Comparison of ENCODE assay signal across 18 mouse cellular contexts in genomic region chr11:70737749-70738148, GRCm38 (mm10). TPM values are rescaled to one million over a fixed set of nuclear protein-coding genes. Genes with fewer than 3 reads are reported as not detected.
A peak's percentile ranks its signal among the peaks of the same experiment; 100 is the strongest.
DNase-seq lines count a peak whose midpoint lies in the region; ATAC-seq and TF ChIP-seq lines count a peak whose summit lies in the region.
"Had no signal": no experiment of that assay in that cellular context is flagged by ENCODE, and none has a peak within 500 bp of the region (broad histone marks: within the 10 kb centered on the region; RNA-seq: fewer than 3 reads in every experiment).

No protein-coding gene starts in this region.

- ATAC-seq in kidney, embryonic 14.5 days (ENCODE audit: low FRiP score, low TSS enrichment) = no peak
- ATAC-seq in intestine, embryonic 15.5 days = peak; percentile 90
- peak; percentile 75 for ATAC-seq in stomach, postnatal 0 days (ENCODE audit: low FRiP score, low TSS enrichment)
- ATAC-seq: inflammation-experienced regulatory T-cells, adult 6 months had no signal

- TF ChIP-seq EP300 in stomach, postnatal 0 days (optimal IDR thresholded peaks at IDR 0.05) = no peak

- no peak overlapping the region for H3K27ac ChIP-seq in kidney, embryonic 14.5 days (ENCODE audit: low read depth, low read length)
- H3K27ac ChIP-seq in intestine, embryonic 15.5 days = no peak overlapping the region
- no peak overlapping the region for H3K27ac ChIP-seq in stomach, postnatal 0 days (replicated peaks)
- H3K27ac ChIP-seq: embryonic facial prominence, embryonic 10.5 days; hindbrain, embryonic 12.5 days; limb, embryonic 13.5 days had no signal

- H3K4me2 ChIP-seq in kidney, embryonic 14.5 days (replicated peaks; ENCODE audit: low read depth, low read length) = no peak overlapping the region
- H3K4me2 ChIP-seq in intestine, embryonic 15.5 days (replicated peaks) = no peak overlapping the region
- no peak overlapping the region for H3K4me2 ChIP-seq in stomach, postnatal 0 days (replicated peaks; ENCODE audit: low read depth)
- H3K4me2 ChIP-seq: hindbrain, embryonic 12.5 days; limb, embryonic 13.5 days had no signal

- no peaks in the 10 kb centered on the region for H3K27me3 ChIP-seq in kidney, embryonic 14.5 days (ENCODE audit: control insufficient read depth, insufficient read depth, low read length)
- H3K27me3 ChIP-seq in intestine, embryonic 15.5 days (replicated peaks) = no peaks in the 10 kb centered on the region
- no peaks in the 10 kb centered on the region for H3K27me3 ChIP-seq in stomach, postnatal 0 days (ENCODE audit: control insufficient read depth, insufficient read depth, low read length)
- H3K27me3 ChIP-seq: hindbrain, embryonic 12.5 days; limb, embryonic 13.5 days had no signal

- no peak for TF ChIP-seq CTCF in stomach, postnatal 0 days (IDR thresholded peaks at IDR 0.05; ENCODE audit: low read depth)

- no peak overlapping the region for H3K4me3 ChIP-seq in kidney, embryonic 14.5 days (ENCODE audit: low read length)
- H3K4me3 ChIP-seq in intestine, embryonic 15.5 days (replicated peaks) = no peak overlapping the region
- no peak overlapping the region for H3K4me3 ChIP-seq in stomach, postnatal 0 days (ENCODE audit: low read depth, low read length)
- H3K4me3 ChIP-seq: embryonic facial prominence, embryonic 10.5 days; hindbrain, embryonic 12.5 days; limb, embryonic 13.5 days; myocyte had no signal

- H3K4me1 ChIP-seq in kidney, embryonic 14.5 days (ENCODE audit: control insufficient read depth, insufficient read depth, low read length) = no peaks in the 10 kb centered on the region
- 0 out of 2 replicates have a peak, but pooled peaks cover 4% of the 10 kb centered on the region for H3K4me1 ChIP-seq in intestine, embryonic 15.5 days (replicated peaks)
- no peaks in the 10 kb centered on the region for H3K4me1 ChIP-seq in stomach, postnatal 0 days (replicated peaks; ENCODE audit: control insufficient read depth, insufficient read depth)
- H3K4me1 ChIP-seq: hindbrain, embryonic 12.5 days had no signal

- WGBS in kidney, embryonic 14.5 days = 64% methylated on average over 5 of the region's 5 CpGs
- WGBS in intestine, embryonic 15.5 days = 56% methylated on average over 5 of the region's 5 CpGs
- 51% methylated on average over 5 of the region's 5 CpGs for WGBS in stomach, postnatal 0 days

- H3K9me3 ChIP-seq in kidney, embryonic 14.5 days (ENCODE audit: control insufficient read depth, low read length) = no peaks in the 10 kb centered on the region
- H3K9me3 ChIP-seq in intestine, embryonic 15.5 days = no peaks in the 10 kb centered on the region
- no peaks in the 10 kb centered on the region for H3K9me3 ChIP-seq in stomach, postnatal 0 days (ENCODE audit: control insufficient read depth, low read length)
- H3K9me3 ChIP-seq: embryonic facial prominence, embryonic 10.5 days; hindbrain, embryonic 12.5 days; limb, embryonic 13.5 days had no signal

- peak; percentile 28 to 31 for DNase-seq in kidney, postnatal 36 days
- DNase-seq in MEL-GATA-1-ER (ENCODE audit: extremely low read depth, low read depth) = peak; percentile 36
- DNase-seq in stomach, postnatal 0 days (ENCODE audit: low spot score) = peak; percentile 58
- no peak for DNase-seq in right cerebral cortex, postnatal 4 days
- no peak for DNase-seq in B cell, adult 2 months
- DNase-seq: adrenal gland, postnatal 36 days; cerebellum, adult 11-12 months; gastrocnemius, postnatal 14 days; lung, postnatal 10 days; midbrain, embryonic 14.5 days; thymus, adult 2 months had no signal

- H3K9ac ChIP-seq in kidney, embryonic 14.5 days (ENCODE audit: low read depth, low read length) = no peak overlapping the region
- H3K9ac ChIP-seq in intestine, embryonic 15.5 days = no peak overlapping the region
- no peak overlapping the region for H3K9ac ChIP-seq in stomach, postnatal 0 days (ENCODE audit: low read length)
- H3K9ac ChIP-seq: hindbrain, embryonic 12.5 days; limb, embryonic 13.5 days had no signal

- no peaks in the 10 kb centered on the region for H3K36me3 ChIP-seq in kidney, embryonic 14.5 days (ENCODE audit: control insufficient read depth, insufficient read depth, low read length)
- no peaks in the 10 kb centered on the region for H3K36me3 ChIP-seq in intestine, embryonic 15.5 days
- no peaks in the 10 kb centered on the region for H3K36me3 ChIP-seq in stomach, postnatal 0 days (ENCODE audit: control insufficient read depth, insufficient read depth, low read length)
- H3K36me3 ChIP-seq: embryonic facial prominence, embryonic 10.5 days; hindbrain, embryonic 12.5 days; limb, embryonic 13.5 days had no signal

RNA-seq across cellular contexts. Expression of gene Zfp3, which starts 26.3 kb away (rescaled TPM):
- polyA plus RNA-seq in kidney, embryonic 14.5 days (2014; fragmentation: Nextera tagmentation; extraction: Ambion mirVana) = 3.6 and 6.9 TPM in 2 replicates
- 5.3 and 6.2 TPM in 2 replicates for polyA plus RNA-seq in intestine, embryonic 15.5 days (2015; fragmentation: Nextera tagmentation; extraction: Ambion mirVana)
- 3.4 and 3.8 TPM in 2 replicates for polyA plus RNA-seq in stomach, postnatal 0 days (2015; fragmentation: Nextera tagmentation; extraction: Ambion mirVana)

RNA-seq across cellular contexts. Expression of gene Kif1c, which starts 37.4 kb away (rescaled TPM):
- 10.0 and 15.6 TPM in 2 replicates for polyA plus RNA-seq in kidney, embryonic 14.5 days (2014; fragmentation: Nextera tagmentation; extraction: Ambion mirVana)
- 4.4 TPM in 2 replicates for polyA plus RNA-seq in intestine, embryonic 15.5 days (2015; fragmentation: Nextera tagmentation; extraction: Ambion mirVana)
- 4.7 TPM in 2 replicates for polyA plus RNA-seq in stomach, postnatal 0 days (2015; fragmentation: Nextera tagmentation; extraction: Ambion mirVana)

RNA-seq across cellular contexts. Expression of gene Inca1, which starts 37.8 kb away (rescaled TPM):
- polyA plus RNA-seq in kidney, embryonic 14.5 days (2014; fragmentation: Nextera tagmentation; extraction: Ambion mirVana) = 1.3 and 2.1 TPM in 2 replicates
- 1.4 and 1.5 TPM in 2 replicates for polyA plus RNA-seq in intestine, embryonic 15.5 days (2015; fragmentation: Nextera tagmentation; extraction: Ambion mirVana)
- polyA plus RNA-seq in stomach, postnatal 0 days (2015; fragmentation: Nextera tagmentation; extraction: Ambion mirVana) = 1.6 and 2.1 TPM in 2 replicates

RNA-seq across cellular contexts. Expression of gene Camta2, which starts 49.8 kb away (rescaled TPM):
- 10.8 and 16.1 TPM in 2 replicates for polyA plus RNA-seq in kidney, embryonic 14.5 days (2014; fragmentation: Nextera tagmentation; extraction: Ambion mirVana)
- 12.1 and 13.5 TPM in 2 replicates for polyA plus RNA-seq in intestine, embryonic 15.5 days (2015; fragmentation: Nextera tagmentation; extraction: Ambion mirVana)
- 6.5 and 7.9 TPM in 2 replicates for polyA plus RNA-seq in stomach, postnatal 0 days (2015; fragmentation: Nextera tagmentation; extraction: Ambion mirVana)

Comparison
In these comparisons a context has a peak if more than half of its experiments do, and no peak if none do; other contexts are left out.
1. DNase-seq: peak in kidney, postnatal 36 days (2 of 2), MEL-GATA-1-ER (single experiment) and stomach, postnatal 0 days (single experiment); none in right cerebral cortex, postnatal 4 days (single experiment) and B cell, adult 2 months (0 of 2).